Mouse (Mus musculus) midbrain, embryonic 16.5 days (tissue): ENCODE data around the gene Usp2. TPM values are rescaled to one million over a fixed set of nuclear protein-coding genes. Genes with fewer than 3 reads are reported as not detected.

Experiments used
- ATAC-seq: fragments of 200-750 bp; cut with Nextera tagmentation; 2 replicates; pipeline ENCODE4 v1.8.0; 2017; ENCODE audit warnings: moderate TSS enrichment
- H3K27ac ChIP-seq: fragments of 300-500 bp; sonication (generic); 2 replicates; pipeline ENCODE4 v1.5.1; 2014; ENCODE audit warnings: mild to moderate bottlenecking, low read length, mixed read lengths
- H3K27me3 ChIP-seq: fragments of 300-500 bp; sonication (generic); 2 replicates; pipeline ENCODE4 v1.6.1; 2014; ENCODE audit warnings: low read depth, low read length, mixed read lengths; ENCODE audit not compliant: control insufficient read depth, insufficient read depth
- H3K36me3 ChIP-seq: fragments of 300-500 bp; sonication (generic); 2 replicates; pipeline ENCODE4 v1.6.1; 2014; ENCODE audit warnings: mild to moderate bottlenecking, low read length, moderate library complexity, mixed read lengths; ENCODE audit not compliant: control insufficient read depth, insufficient read depth
- H3K4me1 ChIP-seq: fragments of 300-500 bp; sonication (generic); 2 replicates; pipeline ENCODE4 v1.6.1; 2014; ENCODE audit warnings: mild to moderate bottlenecking, low read length, mixed read lengths; ENCODE audit not compliant: control insufficient read depth, insufficient read depth
- H3K4me2 ChIP-seq: fragments of 300-500 bp; sonication (generic); 2 replicates; pipeline ENCODE4 v1.6.1; 2014; ENCODE audit warnings: mild to moderate bottlenecking, low read length, mixed read lengths
- H3K4me3 ChIP-seq: fragments of 300-500 bp; sonication (generic); 2 replicates; pipeline ENCODE4 v1.5.1; 2014; ENCODE audit warnings: low read depth, mild to moderate bottlenecking, low read length, moderate library complexity, mixed read lengths
- H3K9ac ChIP-seq: fragments of 300-500 bp; sonication (generic); 2 replicates; pipeline ENCODE4 v1.6.1; 2014; ENCODE audit warnings: low read depth, low read length, mixed read lengths
- H3K9me3 ChIP-seq: fragments of 300-500 bp; sonication (generic); replicated peaks from 2 replicates; pipeline ENCODE4 v1.6.1; 2014; ENCODE audit warnings: mild to moderate bottlenecking, low read length, mixed read lengths; ENCODE audit not compliant: control insufficient read depth, poor library complexity, severe bottlenecking
- WGBS: fragments of 180-500 bp; shearing (Covaris S2); extraction: QIAGEN DNeasy Blood & Tissue Kit; methylation state at CpG from one replicate; pipeline ENCODE4 v1.1.7; 2014; 5-methylcytosine and 5-hydroxymethylcytosine counted together
- polyA plus RNA-seq: library from polyadenylated mRNA; unstranded; fragments of >200 nt; fragmentation: Nextera tagmentation; extraction: Ambion mirVana; gene quantifications from 2 replicates; pipeline ENCODE4 v1.2.1, GENCODE M21; 2015

Gene Usp2
- polyA plus RNA-seq, 1 experiment from 2014 or later: 9.7 TPM

GRCm38 (mm10) chr9:44077266-44077910, 10.6 kb downstream of the Usp2 start:
- Histone ChIP-seq H3K9me3 (no peaks in the 10 kb centered on the region), H3K27ac (no peak overlapping the region), H3K4me3 (no peak overlapping the region), H3K4me1 (no peaks in the 10 kb centered on the region; the same call in 1 of the 2 replicates), H3K36me3 (no peaks in the 10 kb centered on the region), H3K9ac (no peak overlapping the region), H3K27me3 (peaks cover 5% of the 10 kb centered on the region; the same call in 1 of the 2 replicates), H3K4me2 (0 out of 2 replicates have a peak overlapping the region, but pooled peaks have one; percentile 10)
- no peak for ATAC-seq
- WGBS: 87% methylated on average over 11 of the region's 11 CpGs

GRCm38 (mm10) chr9:44078136-44078797, 11.4 kb downstream of the Usp2 start:
- H3K9me3 ChIP-seq: no peaks in the 10 kb centered on the region
- H3K27me3 ChIP-seq: peaks cover 8% of the 10 kb centered on the region; the same call in 1 of the 2 replicates
- H3K27ac ChIP-seq: no peak overlapping the region
- 84% methylated on average over 10 of the region's 10 CpGs for WGBS
- H3K36me3 ChIP-seq: no peaks in the 10 kb centered on the region
- no peaks in the 10 kb centered on the region; the same call in 1 of the 2 replicates for H3K4me1 ChIP-seq
- H3K9ac ChIP-seq: no peak overlapping the region
- H3K4me3 ChIP-seq: no peak overlapping the region
- H3K4me2 ChIP-seq: no peak overlapping the region
- ATAC-seq: no peak

- Histone ChIP-seq H3K4me1 (peaks cover 7% of the 10 kb centered on the region), H3K36me3 (no peaks in the 10 kb centered on the region), H3K4me3 (no peak overlapping the region), H3K9ac (no peak overlapping the region), H3K9me3 (no peaks in the 10 kb centered on the region), H3K27ac (no peak overlapping the region), H3K27me3 (peaks cover 8% of the 10 kb centered on the region; the same call in 1 of the 2 replicates), H3K4me2 (no peak overlapping the region)
- ATAC-seq: peak; percentile 73; the same call in 1 of the 2 replicates
- 20% methylated on average over 14 of the region's 16 CpGs for WGBS
Observed at GRCm38 (mm10) chr9:44078955-44079756, 12.3 kb downstream of the Usp2 start.

- H3K9ac ChIP-seq: no peak overlapping the region
- H3K27ac ChIP-seq: no peak overlapping the region
- no peak for ATAC-seq
- no peak overlapping the region for H3K4me3 ChIP-seq
- no peaks in the 10 kb centered on the region for H3K9me3 ChIP-seq
- H3K36me3 ChIP-seq: no peaks in the 10 kb centered on the region
- 75% methylated on average over 10 of the region's 10 CpGs for WGBS
- peaks cover 8% of the 10 kb centered on the region; the same call in 1 of the 2 replicates for H3K27me3 ChIP-seq
- no peak overlapping the region for H3K4me2 ChIP-seq
- peaks cover 12% of the 10 kb centered on the region for H3K4me1 ChIP-seq
Observed at GRCm38 (mm10) chr9:44079997-44080780, 13.4 kb downstream of the Usp2 start.

- ATAC-seq: no peak
- 87% methylated on average over 5 of the region's 5 CpGs for WGBS
- Histone ChIP-seq H3K4me3 (no peak overlapping the region), H3K4me2 (no peak overlapping the region), H3K9me3 (no peaks in the 10 kb centered on the region), H3K4me1 (peaks cover 12% of the 10 kb centered on the region), H3K27ac (no peak overlapping the region), H3K36me3 (no peaks in the 10 kb centered on the region), H3K27me3 (peaks cover 15% of the 10 kb centered on the region), H3K9ac (no peak overlapping the region)
Observed at GRCm38 (mm10) chr9:44080953-44081352, 14.1 kb downstream of the Usp2 start.

- no peak overlapping the region for H3K4me2 ChIP-seq
- H3K36me3 ChIP-seq: no peaks in the 10 kb centered on the region
- no peak for ATAC-seq
- no peak overlapping the region for H3K4me3 ChIP-seq
- peaks cover 12% of the 10 kb centered on the region for H3K4me1 ChIP-seq
- no peaks in the 10 kb centered on the region for H3K9me3 ChIP-seq
- H3K27me3 ChIP-seq: peaks cover 21% of the 10 kb centered on the region
- WGBS: 71% methylated on average over 5 of the region's 5 CpGs
- no peak overlapping the region for H3K27ac ChIP-seq
- H3K9ac ChIP-seq: no peak overlapping the region
Observed at GRCm38 (mm10) chr9:44081581-44081980, 14.8 kb downstream of the Usp2 start.

GRCm38 (mm10) chr9:44082266-44082665, 15.4 kb downstream of the Usp2 start:
- H3K27ac ChIP-seq: no peak overlapping the region
- no peak overlapping the region for H3K4me2 ChIP-seq
- H3K4me3 ChIP-seq: no peak overlapping the region
- H3K4me1 ChIP-seq: peaks cover 12% of the 10 kb centered on the region
- no peaks in the 10 kb centered on the region for H3K36me3 ChIP-seq
- WGBS: 88% methylated on average over 5 of the region's 5 CpGs
- H3K9me3 ChIP-seq: no peaks in the 10 kb centered on the region
- ATAC-seq: no peak
- peaks cover 24% of the 10 kb centered on the region for H3K27me3 ChIP-seq
- no peak overlapping the region for H3K9ac ChIP-seq

- no peak for ATAC-seq
- peaks cover 24% of the 10 kb centered on the region for H3K27me3 ChIP-seq
- peak overlapping the region; percentile 49 for H3K4me3 ChIP-seq
- H3K4me2 ChIP-seq: peak overlapping the region; percentile 96
- no peak overlapping the region for H3K27ac ChIP-seq
- no peaks in the 10 kb centered on the region for H3K9me3 ChIP-seq
- H3K9ac ChIP-seq: no peak overlapping the region
- 10% methylated on average over 23 of the region's 23 CpGs for WGBS
- H3K4me1 ChIP-seq: peaks cover 12% of the 10 kb centered on the region
- no peaks in the 10 kb centered on the region for H3K36me3 ChIP-seq
Observed at GRCm38 (mm10) chr9:44083392-44084121, 16.7 kb downstream of the Usp2 start.
